8 mouse cellular contexts compared by ENCODE assay signal in the genomic region with DNA sequence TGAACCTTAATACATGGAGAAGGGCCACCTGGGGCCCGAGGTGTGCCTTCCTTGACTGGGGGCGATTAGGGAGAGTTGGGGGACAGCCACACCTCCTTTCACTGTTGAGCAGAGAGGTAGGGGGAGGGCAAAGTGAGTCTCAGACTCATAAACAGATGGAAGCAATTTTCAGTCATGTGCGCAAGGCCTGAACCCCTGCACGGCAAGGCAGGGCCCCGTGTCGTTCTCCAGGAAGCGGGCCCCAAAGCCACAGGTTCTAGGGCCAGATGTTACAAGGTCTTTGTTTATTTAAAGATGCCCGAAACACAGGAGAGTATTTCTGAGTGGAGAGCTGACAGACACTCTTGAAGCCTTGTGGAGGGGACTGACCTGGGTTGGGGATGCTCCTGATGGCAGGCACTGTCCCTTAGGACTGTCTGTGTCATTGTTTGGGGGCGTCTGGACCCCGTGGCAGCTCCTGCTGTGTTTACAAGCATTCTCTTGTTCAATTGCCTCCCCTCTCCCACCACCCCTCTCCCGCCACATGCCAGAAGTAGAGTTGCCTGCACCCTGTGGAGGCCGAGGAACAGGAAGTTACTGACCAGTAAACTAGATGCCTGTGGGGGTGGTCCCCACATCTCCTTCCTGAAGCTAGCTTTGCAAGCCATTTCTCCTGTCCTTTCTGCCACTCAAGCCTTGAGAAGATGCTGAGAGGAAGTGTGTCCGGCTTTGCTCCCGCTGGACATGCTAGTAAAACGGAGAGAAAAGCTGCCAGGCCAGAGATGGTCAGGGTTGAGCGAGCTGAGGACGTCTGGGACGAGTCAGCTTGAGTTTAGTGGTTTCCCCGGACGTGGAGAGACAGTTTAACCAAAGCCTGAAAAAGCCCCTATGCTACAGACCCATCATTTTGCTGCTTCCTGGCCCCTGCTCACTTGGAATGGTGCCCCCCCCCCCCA.
DNase-seq lines count a peak whose midpoint lies in the region; ATAC-seq and TF ChIP-seq lines count a peak whose summit lies in the region.

No protein-coding gene starts in this region.

- no peaks in the 10 kb centered on the region for H3K27me3 ChIP-seq in heart, embryonic 16.5 days (ENCODE audit: control insufficient read depth, insufficient read depth, low read length)
- no peaks in the 10 kb centered on the region for H3K27me3 ChIP-seq in heart, adult 2 months (ENCODE audit: control insufficient read depth, insufficient read depth, low read length)
- H3K27me3 ChIP-seq in G1E (ENCODE audit: insufficient read depth, low read length) = no peaks in the 10 kb centered on the region
- no peaks in the 10 kb centered on the region for H3K27me3 ChIP-seq in hindbrain, embryonic 16.5 days (replicated peaks; ENCODE audit: control insufficient read depth, insufficient read depth, low read length)
- no peaks in the 10 kb centered on the region for H3K27me3 ChIP-seq in cerebellum, adult 2 months (ENCODE audit: control insufficient read depth, insufficient read depth, low read length)

- H3K4me3 ChIP-seq in heart, embryonic 16.5 days (ENCODE audit: low read length) = no peak overlapping the region
- H3K4me3 ChIP-seq in heart, adult 2 months = no peak overlapping the region
- H3K4me3 ChIP-seq in G1E (ENCODE audit: low read depth, low read length) = peak overlapping the region; percentile 51; the same call in 1 of the 2 replicates
- H3K4me3 ChIP-seq in hindbrain, embryonic 16.5 days (ENCODE audit: low read length) = no peak overlapping the region
- no peak overlapping the region for H3K4me3 ChIP-seq in cerebellum, adult 2 months (replicated peaks; ENCODE audit: insufficient read depth, low read depth, low read length)

- no peak for ATAC-seq in heart, embryonic 16.5 days (replicated peaks; ENCODE audit: extremely low read depth, insufficient read depth, low FRiP score)
- ATAC-seq in G1E (ENCODE audit: extremely low read depth, insufficient number of reproducible peaks, low FRiP score, poor library complexity, severe bottlenecking) = peak; percentile 58
- no peak for ATAC-seq in hindbrain, embryonic 16.5 days

- H3K79me2 ChIP-seq in heart, adult 2 months (replicated peaks; ENCODE audit: control insufficient read depth, insufficient read depth, low read length) = peaks cover 3% of the 10 kb centered on the region; the same call in 1 of the 2 replicates

- intact Hi-C loops in heart, adult 2 months (cut with DNase I) = no loop called here

- peak overlapping the region; percentile 1; the same call in 1 of the 2 replicates for H3K4me2 ChIP-seq in heart, embryonic 16.5 days (ENCODE audit: low read depth, low read length)
- H3K4me2 ChIP-seq in hindbrain, embryonic 16.5 days (ENCODE audit: low read length) = no peak overlapping the region

- H3K27ac ChIP-seq in heart, embryonic 16.5 days (ENCODE audit: low read length) = peak overlapping the region; percentile 34
- H3K27ac ChIP-seq in heart, adult 2 months = no peak overlapping the region
- peak overlapping the region; percentile 42; the same call in 1 of the 2 replicates for H3K27ac ChIP-seq in hindbrain, embryonic 16.5 days (ENCODE audit: low read depth, low read length)
- no peak overlapping the region for H3K27ac ChIP-seq in cerebellum, adult 2 months (ENCODE audit: insufficient read depth, low read length)

- 44% methylated on average over 20 of the region's 20 CpGs for WGBS in heart, embryonic 16.5 days
- 48% methylated on average over 20 of the region's 20 CpGs for WGBS in heart, adult 2 months
- 34% methylated on average over 20 of the region's 20 CpGs for WGBS in hindbrain, embryonic 16.5 days
- WGBS in cerebellum, adult 2 months = 68% methylated on average over 20 of the region's 20 CpGs

- no peak for DNase-seq in heart, adult 2 months
- peak; percentile 65 for DNase-seq in G1E (ENCODE audit: low spot score)
- DNase-seq in natural killer cell, adult 2 months (ENCODE audit: low spot score in 2 of 2) = peak; percentile 47 to 53
- DNase-seq in cerebellum, adult 2 months = no peak
- no peak for DNase-seq in adrenal gland, postnatal 10 days
- DNase-seq in right cerebral cortex, postnatal 10 days (ENCODE audit: low spot score in 2 of 2) = no peak

- H3K9me3 ChIP-seq in heart, embryonic 16.5 days (replicated peaks; ENCODE audit: control insufficient read depth, low read length) = no peaks in the 10 kb centered on the region
- H3K9me3 ChIP-seq in G1E (replicated peaks) = no peaks in the 10 kb centered on the region
- no peaks in the 10 kb centered on the region for H3K9me3 ChIP-seq in hindbrain, embryonic 16.5 days (ENCODE audit: control insufficient read depth, low read length)

- no peak for TF ChIP-seq POLR2A in heart, adult 2 months (IDR thresholded peaks at IDR 0.05; ENCODE audit: insufficient read depth, low read depth, low read length)
- TF ChIP-seq POLR2A in cerebellum, adult 2 months (IDR thresholded peaks at IDR 0.05; ENCODE audit: borderline replicate concordance, insufficient read depth, low read length) = no peak

- peaks cover 57% of the 10 kb centered on the region for H3K4me1 ChIP-seq in heart, embryonic 16.5 days (ENCODE audit: control insufficient read depth, insufficient read depth, low read length)
- peaks cover 18% of the 10 kb centered on the region for H3K4me1 ChIP-seq in heart, adult 2 months (ENCODE audit: control insufficient read depth, insufficient read depth, low read length)
- H3K4me1 ChIP-seq in G1E (ENCODE audit: insufficient read depth, low read depth, low read length) = peaks cover 74% of the 10 kb centered on the region
- peaks cover 50% of the 10 kb centered on the region for H3K4me1 ChIP-seq in hindbrain, embryonic 16.5 days (ENCODE audit: control insufficient read depth, insufficient read depth, low read depth, low read length)
- H3K4me1 ChIP-seq in cerebellum, adult 2 months (ENCODE audit: control insufficient read depth, insufficient read depth, low read length) = no peaks in the 10 kb centered on the region

- no peak for TF ChIP-seq EP300 in heart, adult 2 months (IDR thresholded peaks at IDR 0.05; ENCODE audit: insufficient read depth, low read depth, low read length)

- H3K9ac ChIP-seq in heart, embryonic 16.5 days (ENCODE audit: low read length) = no peak overlapping the region; the same call in 1 of the 2 replicates
- no peak overlapping the region for H3K9ac ChIP-seq in heart, adult 2 months (ENCODE audit: low read depth, low read length)
- 0 out of 2 replicates have a peak overlapping the region, but pooled peaks have one; percentile 4 for H3K9ac ChIP-seq in hindbrain, embryonic 16.5 days (ENCODE audit: low read depth, low read length)

- peaks cover 17% of the 10 kb centered on the region for H3K36me3 ChIP-seq in heart, embryonic 16.5 days (ENCODE audit: control insufficient read depth, insufficient read depth)
- H3K36me3 ChIP-seq in heart, adult 2 months (ENCODE audit: control insufficient read depth, insufficient read depth, low read length) = no peaks in the 10 kb centered on the region
- H3K36me3 ChIP-seq in G1E (replicated peaks) = peaks cover 98% of the 10 kb centered on the region
- peaks cover 17% of the 10 kb centered on the region for H3K36me3 ChIP-seq in hindbrain, embryonic 16.5 days (ENCODE audit: control insufficient read depth, insufficient read depth, low read length)

- no peak for TF ChIP-seq CTCF in heart, adult 2 months (IDR thresholded peaks at IDR 0.05)
- TF ChIP-seq CTCF in G1E (IDR thresholded peaks at IDR 0.05; ENCODE audit: low read depth, low read length) = no peak
- no peak for TF ChIP-seq CTCF in cerebellum, adult 2 months (IDR thresholded peaks at IDR 0.05; ENCODE audit: borderline replicate concordance, insufficient read depth, low read depth, low read length)

Comparison
In these comparisons a context has a peak if more than half of its experiments do, and no peak if none do; other contexts are left out.
1. H3K27ac ChIP-seq: peak in heart, embryonic 16.5 days (single experiment) and hindbrain, embryonic 16.5 days (single experiment); none in heart, adult 2 months (single experiment) and cerebellum, adult 2 months (single experiment).
2. DNase-seq: peak in G1E (single experiment) and natural killer cell, adult 2 months (2 of 2); none in heart, adult 2 months (0 of 2), cerebellum, adult 2 months (0 of 2), adrenal gland, postnatal 10 days (single experiment) and right cerebral cortex, postnatal 10 days (0 of 2).